ENCODE assay signal across 8 mouse cellular contexts in the genomic region with DNA sequence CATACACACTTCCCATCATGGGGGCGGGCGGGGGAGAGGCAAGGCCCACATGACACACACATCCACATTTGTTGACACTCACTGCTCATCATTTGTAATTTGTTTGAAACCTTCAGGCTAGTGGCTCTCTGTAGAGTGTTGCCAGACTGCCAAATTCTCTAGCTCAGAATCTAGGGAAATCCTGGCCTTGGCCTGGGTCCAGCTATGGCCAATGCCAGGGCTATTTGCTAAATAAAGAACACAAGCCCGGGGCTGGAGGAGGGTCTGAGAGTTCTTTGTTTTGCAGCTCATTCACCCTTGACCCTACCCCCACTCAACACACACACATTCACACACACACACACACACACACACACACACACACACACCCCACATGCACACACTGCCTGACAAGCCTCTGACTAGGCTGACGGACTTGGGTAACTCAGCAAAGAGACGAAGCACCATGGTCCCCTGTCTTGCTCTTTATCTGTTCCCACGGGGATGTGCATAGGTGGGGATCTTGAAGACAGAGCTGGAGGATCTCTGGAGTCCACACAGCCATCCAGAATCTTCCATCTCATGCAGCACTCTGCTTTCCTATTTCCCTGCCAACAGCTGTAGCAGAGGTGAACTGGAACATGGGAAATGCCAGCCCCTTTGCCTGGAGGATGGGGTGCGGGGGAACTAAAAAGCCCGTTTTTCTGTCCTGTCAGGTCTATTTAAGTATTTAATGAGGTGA.
DNase-seq lines count a peak whose midpoint lies in the region; ATAC-seq lines count a peak whose summit lies in the region.

No protein-coding gene starts in this region.

- no peak overlapping the region for H3K9ac ChIP-seq in limb, embryonic 11.5 days (ENCODE audit: low read length)

- H3K4me2 ChIP-seq in limb, embryonic 11.5 days (ENCODE audit: low read depth, severe bottlenecking) = no peak overlapping the region

- H3K4me1 ChIP-seq in heart, embryonic 10.5 days = peaks cover 20% of the 10 kb centered on the region
- peaks cover 11% of the 10 kb centered on the region for H3K4me1 ChIP-seq in limb, embryonic 11.5 days (ENCODE audit: control insufficient read depth, insufficient read depth, low read length)

- H3K27ac ChIP-seq in heart, embryonic 10.5 days = no peak overlapping the region
- H3K27ac ChIP-seq in limb, embryonic 11.5 days (replicated peaks; ENCODE audit: low read depth, low read length) = no peak overlapping the region

- peak; percentile 17; the same call in 1 of the 2 replicates for ATAC-seq in limb, embryonic 11.5 days (ENCODE audit: insufficient number of reproducible peaks, low FRiP score, low TSS enrichment, low read depth)
- ATAC-seq in activated CD4-positive, CD25-positive, alpha-beta regulatory T cell, adult 4 months = no peak

- WGBS in heart, embryonic 10.5 days = 59% methylated on average over 8 of the region's 8 CpGs
- WGBS in limb, embryonic 11.5 days = 45% methylated on average over 8 of the region's 8 CpGs

- H3K4me3 ChIP-seq in heart, embryonic 10.5 days = no peak overlapping the region
- no peak overlapping the region for H3K4me3 ChIP-seq in limb, embryonic 11.5 days (ENCODE audit: low read depth, low read length)

- intact Hi-C loops in gastrocnemius, postnatal 14 days (cut with DNase I; ENCODE audit: low total_unique reads) = no loop called here

- peak; percentile 97 for DNase-seq in heart, adult 11 months
- no peak for DNase-seq in heart, embryonic 10.5 days (ENCODE audit: low spot score)
- peak; percentile 91 to 95 for DNase-seq in cerebellum, postnatal 25 days
- peak; percentile 64 for DNase-seq in gastrocnemius, postnatal 14 days
- DNase-seq in kidney, adult 9 months = peak; percentile 80
- peak; percentile 50 for DNase-seq in limb, embryonic 11.5 days (ENCODE audit: low spot score)
- DNase-seq in ovary, postnatal 14 days (ENCODE audit: low spot score) = peak; percentile 68

- H3K9me3 ChIP-seq in heart, embryonic 10.5 days = no peaks in the 10 kb centered on the region
- H3K9me3 ChIP-seq in limb, embryonic 11.5 days (ENCODE audit: control insufficient read depth, low read length) = no peaks in the 10 kb centered on the region

- H3K36me3 ChIP-seq in heart, embryonic 10.5 days = no peaks in the 10 kb centered on the region
- H3K36me3 ChIP-seq in limb, embryonic 11.5 days (ENCODE audit: control insufficient read depth, insufficient read depth, low read length) = no peaks in the 10 kb centered on the region

- H3K27me3 ChIP-seq in heart, embryonic 10.5 days (ENCODE audit: insufficient read depth, poor library complexity, severe bottlenecking) = peaks cover 67% of the 10 kb centered on the region
- no peaks in the 10 kb centered on the region for H3K27me3 ChIP-seq in limb, embryonic 11.5 days (ENCODE audit: control insufficient read depth, insufficient read depth, low read length)
